Comparison of ENCODE assay signal across 11 mouse cellular contexts in genomic region chr5:47742727-47743126, GRCm38 (mm10).
"Had no signal": no experiment of that assay in that cellular context is flagged by ENCODE, and none has a peak within 500 bp of the region (broad histone marks: within the 10 kb centered on the region; RNA-seq: fewer than 3 reads in every experiment).

No protein-coding gene starts in this region.

- DNase-seq: retina, postnatal 1 day; right cerebral cortex, adult 18-20 months; right cerebral cortex, postnatal 14 days; right cerebral cortex, postnatal 25 days; right cerebral cortex, postnatal 4 days; thymus, adult 18-20 months; thymus, adult 2 months; thymus, postnatal 14 days; thymus, postnatal 25 days; thymus, postnatal 36 days; thymus, postnatal 4 days had no signal
